Mouse (Mus musculus): ENCODE measurements around the gene Cirbp. TPM values are rescaled to one million over a fixed set of nuclear protein-coding genes. Genes with fewer than 3 reads are reported as not detected.

Cirbp gene
- polyA plus RNA-seq, 1 experiment = 173 TPM

GRCm38 (mm10) chr10:80152071-80152872 is 13.5 kb upstream of the Cirbp start:
- Histone ChIP-seq H3K36me3 (ENCODE audit: control insufficient read depth, insufficient read depth, low read length) (peaks cover 44% of the 10 kb centered on the region), H3K27me3 (ENCODE audit: control insufficient read depth, insufficient read depth, low read length) (no peaks in the 10 kb centered on the region), H3K4me1 (replicated peaks; ENCODE audit: control insufficient read depth, insufficient read depth, low read length) (peaks cover 43% of the 10 kb centered on the region), H3K27ac (ENCODE audit: control insufficient read depth, insufficient read depth, low read length) (peak overlapping the region; percentile 92), H3K4me3 (ENCODE audit: control insufficient read depth, insufficient read depth, low read length) (peak overlapping the region; percentile 96)
- WGBS = 33% methylated on average over 15 of the region's 15 CpGs
- no peak for DNase-seq
- TF ChIP-seq POLR2A (IDR thresholded peaks at IDR 0.05; ENCODE audit: control insufficient read depth, extremely low read depth, insufficient read depth, low read length, poor library complexity) (no peak), CTCF (IDR thresholded peaks at IDR 0.05; ENCODE audit: borderline replicate concordance, control insufficient read depth, extremely low read depth, insufficient read depth, low read length, poor library complexity) (peak; percentile 18; the same call in 1 of the 2 replicates)

GRCm38 (mm10) chr10:80152873-80153260 is 12.9 kb upstream of the Cirbp start:
- Histone ChIP-seq H3K27me3 (ENCODE audit: control insufficient read depth, insufficient read depth, low read length) (no peaks in the 10 kb centered on the region), H3K4me1 (replicated peaks; ENCODE audit: control insufficient read depth, insufficient read depth, low read length) (peaks cover 41% of the 10 kb centered on the region), H3K36me3 (ENCODE audit: control insufficient read depth, insufficient read depth, low read length) (peaks cover 47% of the 10 kb centered on the region), H3K27ac (ENCODE audit: control insufficient read depth, insufficient read depth, low read length) (peak overlapping the region; percentile 92; the same call in 1 of the 2 replicates), H3K4me3 (ENCODE audit: control insufficient read depth, insufficient read depth, low read length) (peak overlapping the region; percentile 96; the same call in 1 of the 2 replicates)
- WGBS = 75% methylated on average over 3 of the region's 3 CpGs
- TF ChIP-seq CTCF (IDR thresholded peaks at IDR 0.05; ENCODE audit: borderline replicate concordance, control insufficient read depth, extremely low read depth, insufficient read depth, low read length, poor library complexity) = no peak
- TF ChIP-seq POLR2A (IDR thresholded peaks at IDR 0.05; ENCODE audit: control insufficient read depth, extremely low read depth, insufficient read depth, low read length, poor library complexity) = no peak
- DNase-seq = no peak

- H3K4me1 ChIP-seq (replicated peaks; ENCODE audit: control insufficient read depth, insufficient read depth, low read length) = peaks cover 43% of the 10 kb centered on the region
- no peak overlapping the region for H3K4me3 ChIP-seq (ENCODE audit: control insufficient read depth, insufficient read depth, low read length)
- H3K36me3 ChIP-seq (ENCODE audit: control insufficient read depth, insufficient read depth, low read length) = peaks cover 47% of the 10 kb centered on the region
- no peaks in the 10 kb centered on the region for H3K27me3 ChIP-seq (ENCODE audit: control insufficient read depth, insufficient read depth, low read length)
- no peak overlapping the region for H3K27ac ChIP-seq (ENCODE audit: control insufficient read depth, insufficient read depth, low read length)
- no peak for TF ChIP-seq POLR2A (IDR thresholded peaks at IDR 0.05; ENCODE audit: control insufficient read depth, extremely low read depth, insufficient read depth, low read length, poor library complexity)
- no peak for TF ChIP-seq CTCF (IDR thresholded peaks at IDR 0.05; ENCODE audit: borderline replicate concordance, control insufficient read depth, extremely low read depth, insufficient read depth, low read length, poor library complexity)
- DNase-seq = no peak
- WGBS = 98% methylated on average over 19 of the region's 19 CpGs
Measured at GRCm38 (mm10) chr10:80153713-80154112, 12.1 kb upstream of the Cirbp start.

GRCm38 (mm10) chr10:80154384-80154783 is 11.4 kb upstream of the Cirbp start:
- peaks cover 50% of the 10 kb centered on the region for H3K4me1 ChIP-seq (replicated peaks; ENCODE audit: control insufficient read depth, insufficient read depth, low read length)
- TF ChIP-seq POLR2A (IDR thresholded peaks at IDR 0.05; ENCODE audit: control insufficient read depth, extremely low read depth, insufficient read depth, low read length, poor library complexity) = no peak
- TF ChIP-seq CTCF (IDR thresholded peaks at IDR 0.05; ENCODE audit: borderline replicate concordance, control insufficient read depth, extremely low read depth, insufficient read depth, low read length, poor library complexity) = no peak
- H3K4me3 ChIP-seq (ENCODE audit: control insufficient read depth, insufficient read depth, low read length) = no peak overlapping the region
- 96% methylated on average over 7 of the region's 7 CpGs for WGBS
- no peaks in the 10 kb centered on the region for H3K27me3 ChIP-seq (ENCODE audit: control insufficient read depth, insufficient read depth, low read length)
- no peak for DNase-seq
- no peak overlapping the region for H3K27ac ChIP-seq (ENCODE audit: control insufficient read depth, insufficient read depth, low read length)
- H3K36me3 ChIP-seq (ENCODE audit: control insufficient read depth, insufficient read depth, low read length) = peaks cover 47% of the 10 kb centered on the region

DNA sequence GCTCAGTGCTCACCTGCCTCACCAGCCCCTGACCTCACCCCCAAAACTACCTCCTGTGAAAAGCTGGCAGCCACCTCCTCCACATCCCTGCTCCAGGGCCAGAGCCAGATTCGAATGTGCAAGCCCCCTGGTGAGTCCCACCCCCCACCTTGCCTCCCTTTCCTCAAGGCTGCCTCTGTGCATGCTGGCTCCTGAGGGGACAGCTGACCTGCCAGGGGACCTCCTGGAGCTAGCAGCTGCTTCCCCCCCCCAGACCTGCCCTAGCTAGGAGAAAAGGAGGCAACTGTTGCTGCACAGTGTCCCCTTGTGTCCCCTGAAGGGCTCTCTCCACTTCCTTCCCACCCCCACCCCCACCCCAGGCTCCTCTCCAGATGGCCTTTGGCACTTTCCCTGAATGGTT is 10.5 kb upstream of the Cirbp start:
- Histone ChIP-seq H3K4me1 (replicated peaks; ENCODE audit: control insufficient read depth, insufficient read depth, low read length) (peaks cover 54% of the 10 kb centered on the region), H3K27ac (ENCODE audit: control insufficient read depth, insufficient read depth, low read length) (no peak overlapping the region), H3K36me3 (ENCODE audit: control insufficient read depth, insufficient read depth, low read length) (peaks cover 47% of the 10 kb centered on the region), H3K4me3 (ENCODE audit: control insufficient read depth, insufficient read depth, low read length) (no peak overlapping the region), H3K27me3 (ENCODE audit: control insufficient read depth, insufficient read depth, low read length) (no peaks in the 10 kb centered on the region)
- TF ChIP-seq POLR2A (IDR thresholded peaks at IDR 0.05; ENCODE audit: control insufficient read depth, extremely low read depth, insufficient read depth, low read length, poor library complexity) (no peak), CTCF (IDR thresholded peaks at IDR 0.05; ENCODE audit: borderline replicate concordance, control insufficient read depth, extremely low read depth, insufficient read depth, low read length, poor library complexity) (no peak)
- DNase-seq = no peak
- 100% methylated on average over 1 of the region's 1 CpGs for WGBS

- Histone ChIP-seq H3K27ac (ENCODE audit: control insufficient read depth, insufficient read depth, low read length) (no peak overlapping the region), H3K4me3 (ENCODE audit: control insufficient read depth, insufficient read depth, low read length) (no peak overlapping the region), H3K36me3 (ENCODE audit: control insufficient read depth, insufficient read depth, low read length) (peaks cover 47% of the 10 kb centered on the region), H3K27me3 (ENCODE audit: control insufficient read depth, insufficient read depth, low read length) (no peaks in the 10 kb centered on the region), H3K4me1 (replicated peaks; ENCODE audit: control insufficient read depth, insufficient read depth, low read length) (peaks cover 63% of the 10 kb centered on the region)
- no peak for TF ChIP-seq CTCF (IDR thresholded peaks at IDR 0.05; ENCODE audit: borderline replicate concordance, control insufficient read depth, extremely low read depth, insufficient read depth, low read length, poor library complexity)
- no peak for TF ChIP-seq POLR2A (IDR thresholded peaks at IDR 0.05; ENCODE audit: control insufficient read depth, extremely low read depth, insufficient read depth, low read length, poor library complexity)
- WGBS = 87% methylated on average over 29 of the region's 29 CpGs
- DNase-seq = no peak
Measured at GRCm38 (mm10) chr10:80156002-80156751, 9.6 kb upstream of the Cirbp start.
